Mouse (Mus musculus) myocyte (in vitro differentiated cells): Measurements from ENCODE around the gene Tbc1d2. TPM values are rescaled to one million over a fixed set of nuclear protein-coding genes. Genes with fewer than 3 reads are reported as not detected.

Experiments
- H3K27me3 ChIP-seq: one replicate; pipeline ENCODE4 v1.6.1; 2011; ENCODE audit not compliant: control insufficient read depth, insufficient read depth, insufficient read length
- H3K36me3 ChIP-seq: one replicate; pipeline ENCODE4 v1.6.1; 2011; ENCODE audit not compliant: control insufficient read depth, insufficient read depth
- H3K4me2 ChIP-seq: one replicate; pipeline ENCODE4 v1.6.1; 2011; ENCODE audit warnings: low read depth, control low read depth
- H3K4me3 ChIP-seq: one replicate; pipeline ENCODE4 v1.5.1; 2011; ENCODE audit warnings: mild to moderate bottlenecking, control low read depth, moderate library complexity
- H3K79me2 ChIP-seq: one replicate; pipeline ENCODE4 v1.6.1; 2011; ENCODE audit not compliant: control insufficient read depth, insufficient read depth
- H3ac ChIP-seq: one replicate; pipeline ENCODE4 v1.6.1; 2011; ENCODE audit not compliant: control insufficient read depth, insufficient read length
- CEBPB ChIP-seq: IDR thresholded peaks from 2 replicates; pipeline ENCODE4 v1.6.1; 2011; ENCODE audit warnings: mild to moderate bottlenecking, moderate library complexity; ENCODE audit not compliant: poor library complexity, insufficient read depth, severe bottlenecking
- E2F4 ChIP-seq: IDR thresholded peaks from one replicate; pipeline ENCODE4 v1.6.1; 2011; ENCODE audit warnings: mild to moderate bottlenecking, control low read depth, moderate library complexity; ENCODE audit not compliant: insufficient read depth
- MAX ChIP-seq: IDR thresholded peaks from one replicate; pipeline ENCODE4 v1.6.1; 2011; ENCODE audit warnings: low read depth, mild to moderate bottlenecking, control low read depth
- MYOD1 ChIP-seq, 3 experiments: IDR thresholded peaks; one replicate each; pipeline ENCODE4 v1.6.1; 2011; ENCODE audit warnings: control low read depth in 2 of 3, low read depth in 2 of 3, mild to moderate bottlenecking in 2 of 3, moderate library complexity in 1 of 3; ENCODE audit not compliant: insufficient read length in 2 of 3, control insufficient read depth in 1 of 3
- MYOG ChIP-seq, 3 experiments: IDR thresholded peaks; one replicate each; pipeline ENCODE4 v1.6.1; 2011; ENCODE audit warnings: control low read depth in 2 of 3, low read depth in 2 of 3, mild to moderate bottlenecking in 2 of 3; ENCODE audit not compliant: insufficient read length in 2 of 3, control insufficient read depth in 1 of 3, insufficient read depth in 1 of 3
- POLR2A ChIP-seq: IDR thresholded peaks from one replicate; pipeline ENCODE4 v1.6.1; 2011; ENCODE audit warnings: low read depth, mild to moderate bottlenecking, control low read depth, moderate library complexity; ENCODE audit not compliant: insufficient read length
- POLR2AphosphoS2 ChIP-seq: IDR thresholded peaks from one replicate; pipeline ENCODE4 v1.6.1; 2011; ENCODE audit warnings: low read depth, control low read depth; ENCODE audit not compliant: insufficient read length
- REST ChIP-seq: IDR thresholded peaks from one replicate; pipeline ENCODE4 v1.6.1; 2011; ENCODE audit warnings: mild to moderate bottlenecking, control low read depth, moderate library complexity; ENCODE audit not compliant: insufficient read depth, insufficient read length
- SRF ChIP-seq: IDR thresholded peaks from one replicate; pipeline ENCODE4 v1.6.1; 2011; ENCODE audit warnings: low read depth; ENCODE audit not compliant: control insufficient read depth, insufficient read length
- TCF12 ChIP-seq: IDR thresholded peaks from one replicate; pipeline ENCODE4 v1.6.1; 2011; ENCODE audit warnings: mild to moderate bottlenecking, control low read depth; ENCODE audit not compliant: poor library complexity, insufficient read depth, severe bottlenecking
- TCF3 ChIP-seq: IDR thresholded peaks from one replicate; pipeline ENCODE4 v1.6.1; 2011; ENCODE audit warnings: low read depth, control low read depth; ENCODE audit not compliant: insufficient read length
- USF1 ChIP-seq: IDR thresholded peaks from one replicate; pipeline ENCODE4 v1.6.1; 2011; ENCODE audit warnings: low read depth, mild to moderate bottlenecking, control low read depth, moderate library complexity
- polyA plus RNA-seq: library from polyadenylated mRNA; unstranded; fragments of >200 nt; fragmentation: generic; extraction: Trizol; gene quantifications from one replicate; pipeline ENCODE4 v1.2.1, GENCODE M21; 2012; ENCODE audit warnings: missing spikeins

Gene Tbc1d2
- polyA plus RNA-seq, 1 experiment = 0.20 TPM

DNA sequence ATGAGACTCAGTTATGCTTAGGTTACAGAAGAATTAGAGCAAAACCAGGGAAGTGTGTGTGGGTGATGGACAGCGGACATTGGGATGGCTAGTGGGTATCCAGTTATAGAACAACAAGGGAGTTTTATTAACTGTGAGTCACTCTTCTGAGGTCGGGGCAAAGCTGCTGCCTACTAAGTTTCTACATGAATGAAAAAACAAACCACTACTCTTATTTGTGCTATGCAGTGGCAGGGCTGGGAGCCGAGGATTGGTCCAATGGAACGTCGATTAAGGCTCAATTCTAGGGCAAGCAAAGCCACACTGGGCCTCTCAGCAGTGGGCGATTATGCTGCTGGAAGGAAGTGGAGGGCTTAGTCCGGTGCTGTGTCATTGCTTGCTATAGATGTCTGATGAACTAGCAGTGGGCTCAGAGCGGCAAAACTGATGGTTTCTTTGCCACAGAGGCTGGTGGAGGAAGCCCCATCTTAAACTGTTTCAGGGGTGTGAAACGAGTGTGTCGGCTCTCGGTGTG, 25.3 kb upstream of the Tbc1d2 start:
- no peaks in the 10 kb centered on the region for H3K79me2 ChIP-seq
- TF ChIP-seq REST (no peak), TCF3 (no peak), E2F4 (no peak), CEBPB (no peak), SRF (no peak)

DNA sequence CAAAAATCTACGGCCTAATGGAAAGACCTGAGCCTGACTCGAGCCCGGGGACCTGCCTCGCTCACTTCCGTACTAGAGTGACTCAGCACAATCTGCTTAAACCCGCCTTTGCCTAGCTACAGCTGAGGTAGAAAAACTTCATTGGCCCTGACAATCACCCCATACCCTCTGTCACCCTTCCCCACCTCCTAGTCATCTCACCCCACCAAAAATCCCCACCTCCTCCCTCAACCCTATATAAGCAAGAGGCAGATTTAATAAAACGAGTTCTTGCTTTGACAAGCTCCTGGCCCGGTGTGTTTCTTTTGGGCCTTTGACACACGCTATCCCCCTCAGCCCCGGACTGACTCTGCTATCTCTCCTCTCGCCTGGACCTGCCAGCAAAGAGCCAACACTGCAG, 18.6 kb upstream of the Tbc1d2 start:
- Histone ChIP-seq H3K79me2 (no peaks in the 10 kb centered on the region), H3K4me3 (no peak overlapping the region), H3K36me3 (no peaks in the 10 kb centered on the region), H3K27me3 (no peaks in the 10 kb centered on the region), H3K4me2 (no peak overlapping the region), H3ac (no peak overlapping the region)
- TF ChIP-seq REST = no peak
- no peak for TF ChIP-seq TCF3
- no peak for TF ChIP-seq MYOD1 (IDR thresholded peaks at IDR 0.05; ENCODE audit: control insufficient read depth in 1 of 3, insufficient read length in 2 of 3, low read depth in 2 of 3)
- TF ChIP-seq POLR2A = no peak
- TF ChIP-seq SRF = no peak
- TF ChIP-seq CEBPB = no peak
- no peak for TF ChIP-seq MYOG (IDR thresholded peaks at IDR 0.05; ENCODE audit: control insufficient read depth in 1 of 3, insufficient read depth in 1 of 3, insufficient read length in 2 of 3, low read depth in 2 of 3)
- no peak for TF ChIP-seq MAX
- TF ChIP-seq TCF12 = no peak
- no peak for TF ChIP-seq USF1
- no peak for TF ChIP-seq E2F4
- TF ChIP-seq POLR2AphosphoS2 = no peak

More for the DNA sequence above, 25.3 kb upstream of the Tbc1d2 start:
- no peak overlapping the region for H3K4me2 ChIP-seq
- H3K4me3 ChIP-seq = no peak overlapping the region
- no peak overlapping the region for H3ac ChIP-seq
- no peaks in the 10 kb centered on the region for H3K36me3 ChIP-seq
- H3K27me3 ChIP-seq = no peaks in the 10 kb centered on the region

DNA sequence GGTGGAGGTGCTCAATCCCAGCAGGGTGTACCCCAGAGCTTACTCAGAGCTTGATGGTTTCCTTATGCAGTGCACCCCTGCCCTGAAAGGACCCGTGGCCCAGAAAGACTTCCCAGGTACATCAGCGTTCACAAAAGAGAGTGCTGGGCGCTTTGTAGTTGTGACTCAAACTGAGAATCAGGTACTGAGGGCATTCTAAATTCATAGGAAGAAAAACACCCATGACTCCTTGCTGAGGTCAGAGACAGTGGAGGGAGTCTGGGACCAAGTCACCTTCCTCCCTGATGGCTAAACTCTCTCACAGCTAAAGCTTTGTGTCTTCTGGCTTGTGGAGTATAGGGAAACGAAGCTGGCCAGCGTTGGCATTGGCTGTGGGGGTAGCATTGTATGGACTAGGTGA, 16.4 kb upstream of the Tbc1d2 start:
- no peak for TF ChIP-seq MYOG (IDR thresholded peaks at IDR 0.05; ENCODE audit: control insufficient read depth in 1 of 3, insufficient read depth in 1 of 3, insufficient read length in 2 of 3, low read depth in 2 of 3)
- no peak for TF ChIP-seq E2F4
- TF ChIP-seq REST = no peak
- TF ChIP-seq MAX = no peak
- TF ChIP-seq CEBPB = no peak
- TF ChIP-seq POLR2A = no peak
- TF ChIP-seq TCF12 = no peak
- TF ChIP-seq USF1 = no peak
- TF ChIP-seq SRF = no peak
- TF ChIP-seq POLR2AphosphoS2 = no peak
- no peak for TF ChIP-seq MYOD1 (IDR thresholded peaks at IDR 0.05; ENCODE audit: control insufficient read depth in 1 of 3, insufficient read length in 2 of 3, low read depth in 2 of 3)
- TF ChIP-seq TCF3 = no peak
- no peak overlapping the region for H3K4me3 ChIP-seq
- H3ac ChIP-seq = no peak overlapping the region
- no peak overlapping the region for H3K4me2 ChIP-seq
- H3K79me2 ChIP-seq = no peaks in the 10 kb centered on the region
- H3K27me3 ChIP-seq = no peaks in the 10 kb centered on the region
- no peaks in the 10 kb centered on the region for H3K36me3 ChIP-seq

DNA sequence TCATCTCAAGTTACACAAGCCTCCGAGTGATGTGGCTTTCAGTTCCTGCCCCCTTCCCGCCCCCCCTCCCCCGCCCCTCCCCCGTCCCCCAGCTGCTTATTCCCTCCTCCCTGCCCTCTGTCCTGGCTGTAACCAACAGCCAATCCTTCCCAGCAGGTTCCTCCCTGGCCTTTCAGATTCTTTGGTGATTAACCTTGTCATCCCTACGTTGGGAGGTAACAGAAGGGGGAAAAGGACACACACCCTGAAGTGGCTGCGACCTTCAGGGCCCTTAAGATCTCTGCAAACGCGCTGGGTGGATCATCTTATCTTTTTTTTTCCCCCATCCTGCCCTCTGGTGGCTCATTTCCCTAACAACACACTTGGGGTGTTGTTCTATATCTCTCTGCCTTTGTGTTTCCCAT, 15.4 kb upstream of the Tbc1d2 start:
- Histone ChIP-seq H3ac (no peak overlapping the region), H3K36me3 (no peaks in the 10 kb centered on the region), H3K79me2 (no peaks in the 10 kb centered on the region), H3K27me3 (peaks cover under 1% of the 10 kb centered on the region), H3K4me2 (no peak overlapping the region), H3K4me3 (no peak overlapping the region)
- TF ChIP-seq POLR2AphosphoS2 (no peak), SRF (no peak), MYOG (IDR thresholded peaks at IDR 0.05; ENCODE audit: control insufficient read depth in 1 of 3, insufficient read depth in 1 of 3, insufficient read length in 2 of 3, low read depth in 2 of 3) (no peak), CEBPB (no peak), POLR2A (no peak), TCF3 (no peak), TCF12 (no peak), REST (no peak), USF1 (no peak), MAX (no peak), E2F4 (no peak), MYOD1 (IDR thresholded peaks at IDR 0.05; ENCODE audit: control insufficient read depth in 1 of 3, insufficient read length in 2 of 3, low read depth in 2 of 3) (no peak)
